Mouse (Mus musculus): ENCODE results near the gene Adamts5. TPM values are rescaled to one million over a fixed set of nuclear protein-coding genes. Genes with fewer than 3 reads are reported as not detected.

Adamts5 gene
- polyA plus RNA-seq (2014; fragmentation: Illumina TruSeq; extraction: RNeasy Lipid Tissue Mini Kit (QIAGEN cat#74804)), result 30.7 TPM

DNA sequence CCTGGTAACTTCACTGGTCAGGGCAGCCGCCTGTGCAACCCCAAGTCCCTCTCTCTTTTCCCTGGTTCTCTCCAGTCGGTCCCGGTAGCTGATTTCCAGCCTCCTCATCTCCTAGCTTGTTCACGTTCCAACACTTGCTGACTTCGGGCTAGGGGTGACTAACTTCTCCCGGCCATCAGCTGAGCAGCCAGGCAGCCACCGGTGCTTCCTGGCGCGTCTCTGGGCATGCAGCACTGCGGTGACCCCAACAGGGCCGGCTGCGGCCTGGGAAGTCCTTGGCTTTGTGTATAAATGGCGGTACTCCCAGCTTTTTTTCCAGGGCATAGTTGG is at the start of gene Adamts5:
Gene Adamts5, minus strand, starts transcription at position 248 of the 330 bp plus-strand sequence.

Other genes starting within 250 kb of the Adamts5 start
- 23.7 TPM for gene Adamts1, start 98.7 kb downstream of the Adamts5 start, polyA plus RNA-seq (2014; fragmentation: Illumina TruSeq; extraction: RNeasy Lipid Tissue Mini Kit (QIAGEN cat#74804))